Mouse (Mus musculus): Measurements from ENCODE around the gene Chst10. TPM values are rescaled to one million over a fixed set of nuclear protein-coding genes. Genes with fewer than 3 reads are reported as not detected.

Chst10 gene
- total and polyA plus RNA-seq, 3 experiments = 5.1 to 9.5 (median 7.3) TPM

DNA sequence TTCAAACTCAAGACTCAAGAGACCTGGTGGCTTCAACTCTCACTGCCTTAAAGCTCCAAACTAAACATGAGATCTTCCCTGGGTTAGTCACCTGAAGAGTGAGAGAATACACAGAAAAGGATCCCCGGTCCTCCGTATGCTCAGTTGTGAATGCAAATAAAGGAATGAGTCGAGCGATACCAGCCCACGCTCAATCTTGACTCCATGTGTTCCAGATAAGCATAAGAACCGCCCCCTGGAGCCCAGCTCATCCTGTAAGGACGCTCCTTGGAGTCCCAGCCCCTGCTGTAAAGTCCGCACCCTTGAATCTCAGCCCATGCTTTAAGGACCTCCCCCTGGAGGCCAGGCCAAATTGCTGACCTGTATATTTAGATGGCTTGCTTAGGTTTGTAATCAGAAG lies 32.8 kb upstream of the Chst10 start (continued):
- TF ChIP-seq BHLHE40 (IDR thresholded peaks at IDR 0.05; ENCODE audit: low read depth, low read length) = no peak

DNA sequence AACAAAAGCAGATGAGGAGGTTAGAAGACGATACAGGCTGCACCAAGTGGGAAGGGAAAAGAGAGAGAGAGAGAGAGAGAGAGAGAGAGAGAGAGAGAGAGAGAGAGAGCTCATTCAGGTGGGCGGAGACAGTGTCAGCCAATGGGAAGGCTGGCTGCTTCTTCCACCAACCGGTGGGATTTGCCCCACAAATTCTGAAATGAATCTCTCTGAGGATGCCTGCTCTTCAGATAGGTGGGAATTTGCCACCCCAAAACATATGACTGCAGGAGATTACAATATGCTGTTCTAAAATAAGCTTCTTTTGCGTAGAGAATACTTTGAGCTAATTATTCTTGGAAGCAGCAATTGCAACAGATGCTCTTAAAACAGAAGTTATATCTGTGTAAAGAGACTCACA lies 31.5 kb upstream of the Chst10 start:
- Histone ChIP-seq H3K4me2 (ENCODE audit: insufficient read depth, low read depth, poor library complexity, severe bottlenecking) (no peak overlapping the region), H3K9me3 (replicated peaks; ENCODE audit: low read length) (peaks cover 2% of the 10 kb centered on the region), H3K4me3 (replicated peaks in 1 of 3; ENCODE audit: low read depth in 2 of 3, low read length in 2 of 3, poor library complexity in 1 of 3) (no peak overlapping the region), H3K36me3 (replicated peaks in 1 of 2; ENCODE audit: control insufficient read depth in 1 of 2, insufficient read depth in 1 of 2, low read length in 1 of 2) (no peaks in the 10 kb centered on the region), H3K79me2 (replicated peaks; ENCODE audit: control insufficient read depth, extremely low read depth, insufficient read depth, poor library complexity, severe bottlenecking) (no peaks in the 10 kb centered on the region), H3K9ac (ENCODE audit: insufficient read depth, low read depth) (no peak overlapping the region), H3K27ac (ENCODE audit: insufficient read depth, low read depth) (no peak overlapping the region), H3K27me3 (replicated peaks) (no peaks in the 10 kb centered on the region), H3K4me1 (ENCODE audit: control insufficient read depth in 1 of 2, insufficient read depth in 2 of 2) (no peaks in the 10 kb centered on the region)
- in situ Hi-C loops (cut with MboI; ENCODE audit: low pct_ligation_motif_present, low pct_unique_long_range_greater_than_20kb, low sequenced_read_pairs) = no loop called here
- dilution Hi-C loops (cut with MboI; ENCODE audit: extremely low pct_ligation_motif_present, extremely low pct_unique_long_range_greater_than_20kb, low sequenced_read_pairs) = no loop called here
- no peak for DNase-seq (ENCODE audit: extremely low read depth)
- TF ChIP-seq ZKSCAN1 (IDR thresholded peaks at IDR 0.05; ENCODE audit: borderline replicate concordance, low read depth, low read length) (no peak), HCFC1 (IDR thresholded peaks at IDR 0.05; ENCODE audit: low read depth, low read length) (no peak), JUN (IDR thresholded peaks at IDR 0.05; ENCODE audit: insufficient read depth, low read depth, low read length) (no peak), ZMIZ1 (IDR thresholded peaks at IDR 0.05; ENCODE audit: low read depth, low read length) (no peak), MXI1 (IDR thresholded peaks at IDR 0.05; ENCODE audit: low read depth, low read length) (no peak), USF2 (conservative IDR thresholded peaks at IDR 0.05; ENCODE audit: low read depth, low read length) (no peak), JUND (conservative IDR thresholded peaks at IDR 0.05; ENCODE audit: low read depth, low read length) (no peak), RCOR1 (conservative IDR thresholded peaks at IDR 0.05; ENCODE audit: low read depth, low read length) (no peak), POLR2A (IDR thresholded peaks at IDR 0.05; ENCODE audit: low read depth, low read length) (no peak), EP300 (IDR thresholded peaks at IDR 0.05; ENCODE audit: low read length) (no peak), PAX5 (IDR thresholded peaks at IDR 0.05; ENCODE audit: low read length) (no peak), SMC3 (IDR thresholded peaks at IDR 0.05; ENCODE audit: low read depth, low read length) (no peak)

DNA sequence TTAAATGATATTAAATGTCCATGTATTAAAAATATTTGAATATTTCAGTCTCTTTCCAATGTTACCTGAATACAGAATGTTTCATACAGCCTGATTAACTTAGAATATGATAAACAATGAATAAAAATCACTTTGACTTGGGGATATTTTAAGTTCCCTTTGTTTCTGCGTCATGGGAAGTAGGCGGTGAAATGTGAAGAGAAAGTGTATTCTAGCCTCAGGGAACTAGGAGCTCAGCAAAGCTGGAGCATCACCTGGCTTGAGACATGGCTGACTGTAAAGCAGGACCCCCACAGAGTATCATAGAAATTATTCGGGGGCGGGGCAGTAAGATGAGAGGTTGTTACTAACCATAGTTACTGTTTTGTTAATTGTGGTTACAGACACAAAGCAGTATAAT lies 31.0 kb upstream of the Chst10 start:
- no peak for DNase-seq (ENCODE audit: extremely low read depth)
- no peaks in the 10 kb centered on the region for H3K4me1 ChIP-seq (ENCODE audit: control insufficient read depth in 1 of 2, insufficient read depth in 2 of 2)
- H3K27me3 ChIP-seq (replicated peaks) = no peaks in the 10 kb centered on the region
- in situ Hi-C loops (cut with MboI; ENCODE audit: low pct_ligation_motif_present, low pct_unique_long_range_greater_than_20kb, low sequenced_read_pairs) (no loop called here), dilution Hi-C loops (cut with MboI; ENCODE audit: extremely low pct_ligation_motif_present, extremely low pct_unique_long_range_greater_than_20kb, low sequenced_read_pairs) (no loop called here)
- H3K9me3 ChIP-seq (replicated peaks; ENCODE audit: low read length) = peaks cover 2% of the 10 kb centered on the region
- no peak overlapping the region for H3K9ac ChIP-seq (ENCODE audit: insufficient read depth, low read depth)
- no peak overlapping the region for H3K4me2 ChIP-seq (ENCODE audit: insufficient read depth, low read depth, poor library complexity, severe bottlenecking)
- no peak overlapping the region for H3K4me3 ChIP-seq (replicated peaks in 1 of 3; ENCODE audit: low read depth in 2 of 3, low read length in 2 of 3, poor library complexity in 1 of 3)
- no peak overlapping the region for H3K27ac ChIP-seq (ENCODE audit: insufficient read depth, low read depth)
- TF ChIP-seq NRF1 (IDR thresholded peaks at IDR 0.05; ENCODE audit: low read depth, low read length) (no peak), BHLHE40 (IDR thresholded peaks at IDR 0.05; ENCODE audit: low read depth, low read length) (no peak), ZC3H11A (IDR thresholded peaks at IDR 0.05; ENCODE audit: low read depth, low read length) (no peak), ZMIZ1 (IDR thresholded peaks at IDR 0.05; ENCODE audit: low read depth, low read length) (no peak), NELFE (IDR thresholded peaks at IDR 0.05; ENCODE audit: low read depth, low read length) (no peak), CHD1 (IDR thresholded peaks at IDR 0.05; ENCODE audit: low read depth, low read length) (no peak), CTCF (conservative IDR thresholded peaks at IDR 0.05 in 1 of 2, IDR thresholded peaks at IDR 0.05 in 1 of 2; ENCODE audit: low read depth in 2 of 2, low read length in 2 of 2) (no peak), USF2 (conservative IDR thresholded peaks at IDR 0.05; ENCODE audit: low read depth, low read length) (no peak), UBTF (IDR thresholded peaks at IDR 0.05; ENCODE audit: low read depth, low read length) (no peak)
- H3K36me3 ChIP-seq (replicated peaks in 1 of 2; ENCODE audit: control insufficient read depth in 1 of 2, insufficient read depth in 1 of 2, low read length in 1 of 2) = no peaks in the 10 kb centered on the region
- no peaks in the 10 kb centered on the region for H3K79me2 ChIP-seq (replicated peaks; ENCODE audit: control insufficient read depth, extremely low read depth, insufficient read depth, poor library complexity, severe bottlenecking)

All from CH12.LX (cell line).